Mouse (Mus musculus): ENCODE measurements around the gene Cnih3.

GRCm38 (mm10) chr1:181407281-181407680 lies 54.9 kb downstream of the Cnih3 start:
- TF ChIP-seq POLR2A (IDR thresholded peaks at IDR 0.05; ENCODE audit: borderline replicate concordance, control insufficient read depth, low read depth, low read length) (no peak), CTCF (IDR thresholded peaks at IDR 0.05; ENCODE audit: control insufficient read depth, insufficient read depth, low read length) (no peak)

Data from bone marrow, adult 2 months (tissue).